Mouse (Mus musculus) CH12.LX (cell line): Measurements from ENCODE around the gene Cxcl13. TPM values are rescaled to one million over a fixed set of nuclear protein-coding genes. Genes with fewer than 3 reads are reported as not detected.

Source experiments
- DNase-seq: peaks from one replicate; pipeline ENCODE4 v3.0.0-alpha.2; 2013; ENCODE audit errors: extremely low read depth
- H3K27ac ChIP-seq: 2 replicates; pipeline ENCODE4 v1.5.1; 2012; ENCODE audit warnings: low read depth, mild to moderate bottlenecking, control low read depth, moderate library complexity; ENCODE audit not compliant: insufficient read depth
- H3K27me3 ChIP-seq: replicated peaks from 2 replicates; pipeline ENCODE3; 2012; ENCODE audit warnings: inconsistent platforms
- H3K36me3 ChIP-seq, 2 experiments: replicated peaks in 1 of 2; 2 replicates each; pipeline versions ENCODE3 to v1.6.1; 2012; ENCODE audit warnings: inconsistent platforms in 1 of 2, low read length in 1 of 2, mild to moderate bottlenecking in 1 of 2, mixed read lengths in 1 of 2, moderate library complexity in 1 of 2; ENCODE audit not compliant: control insufficient read depth in 1 of 2, insufficient read depth in 1 of 2
- H3K4me1 ChIP-seq, 2 experiments: 2 replicates each; pipeline ENCODE4 v1.6.1; 2012; ENCODE audit warnings: inconsistent platforms in 1 of 2, moderate library complexity in 1 of 2; ENCODE audit not compliant: insufficient read depth in 2 of 2, control insufficient read depth in 1 of 2
- H3K4me2 ChIP-seq: 2 replicates; pipeline ENCODE4 v1.6.1; 2012; ENCODE audit warnings: low read depth, mild to moderate bottlenecking, control low read depth; ENCODE audit not compliant: poor library complexity, insufficient read depth, severe bottlenecking
- H3K4me3 ChIP-seq, 3 experiments: fragments of 150-350 bp in 1 of 3; sonication (generic) in 1 of 3; replicated peaks in 1 of 3; 2 replicates each; pipeline versions ENCODE3 to v1.5.1; 2011 to 2012; ENCODE audit warnings: low read depth in 2 of 3, low read length in 2 of 3, mild to moderate bottlenecking in 2 of 3, moderate library complexity in 2 of 3, control low read depth in 1 of 3, improper control_type of control experiment in 1 of 3, inconsistent platforms in 1 of 3, mixed read lengths in 1 of 3; ENCODE audit not compliant: poor library complexity in 1 of 3
- H3K79me2 ChIP-seq: replicated peaks from 2 replicates; pipeline ENCODE4 v1.6.1; 2012; ENCODE audit warnings: mild to moderate bottlenecking, moderate library complexity; ENCODE audit not compliant: control insufficient read depth, poor library complexity, insufficient read depth, severe bottlenecking; ENCODE audit errors: extremely low read depth
- H3K9ac ChIP-seq: 2 replicates; pipeline ENCODE4 v1.6.1; 2012; ENCODE audit warnings: low read depth, mild to moderate bottlenecking, control low read depth, moderate library complexity; ENCODE audit not compliant: insufficient read depth
- H3K9me3 ChIP-seq: replicated peaks from 2 replicates; pipeline ENCODE3; 2012; ENCODE audit warnings: low read length, inconsistent platforms, mixed read lengths
- CHD2 ChIP-seq: IDR thresholded peaks from 2 replicates; pipeline ENCODE4 v1.6.1; 2011; ENCODE audit warnings: low read length, improper control_type of control experiment
- CTCF ChIP-seq, 2 experiments: IDR thresholded peaks in 1 of 2; conservative IDR thresholded peaks in 1 of 2; 2 replicates each; pipeline ENCODE4 v1.5.1; 2011 to 2012; ENCODE audit warnings: low read depth in 2 of 2, low read length in 2 of 2, improper control_type of control experiment in 1 of 2, inconsistent platforms in 1 of 2, mild to moderate bottlenecking in 1 of 2, moderate library complexity in 1 of 2
- ETS1 ChIP-seq: conservative IDR thresholded peaks from 2 replicates; pipeline ENCODE4 v1.6.1; 2012; ENCODE audit warnings: low read depth, mild to moderate bottlenecking, inconsistent platforms, low read length, improper control_type of control experiment, moderate library complexity
- GABPA ChIP-seq: IDR thresholded peaks from 2 replicates; pipeline ENCODE4 v1.6.1; 2012; ENCODE audit warnings: low read depth, low read length, improper control_type of control experiment, inconsistent platforms; ENCODE audit not compliant: insufficient replicate concordance
- IRF4 ChIP-seq: IDR thresholded peaks from 2 replicates; pipeline ENCODE4 v1.6.1; 2014; ENCODE audit warnings: low read depth, mild to moderate bottlenecking, inconsistent platforms, low read length, improper control_type of control experiment
- JUN ChIP-seq: IDR thresholded peaks from 2 replicates; pipeline ENCODE4 v1.6.1; 2011; ENCODE audit warnings: low read depth, mild to moderate bottlenecking, low read length, improper control_type of control experiment, moderate library complexity; ENCODE audit not compliant: insufficient read depth
- JUND ChIP-seq: conservative IDR thresholded peaks from 2 replicates; pipeline ENCODE4 v1.6.1; 2011; ENCODE audit warnings: low read depth, low read length, improper control_type of control experiment
- MAFK ChIP-seq: IDR thresholded peaks from 2 replicates; pipeline ENCODE4 v1.6.1; 2011; ENCODE audit warnings: low read length, improper control_type of control experiment; ENCODE audit not compliant: insufficient replicate concordance
- MEF2A ChIP-seq: IDR thresholded peaks from 2 replicates; pipeline ENCODE4 v1.6.1; 2014; ENCODE audit warnings: low read depth, mild to moderate bottlenecking, inconsistent platforms, low read length, improper control_type of control experiment, borderline replicate concordance
- MXI1 ChIP-seq: IDR thresholded peaks from 2 replicates; pipeline ENCODE4 v1.6.1; 2011; ENCODE audit warnings: mild to moderate bottlenecking, low read depth, low read length, improper control_type of control experiment
- NRF1 ChIP-seq: IDR thresholded peaks from 2 replicates; pipeline ENCODE4 v1.6.1; 2014; ENCODE audit warnings: low read depth, mild to moderate bottlenecking, inconsistent platforms, low read length, improper control_type of control experiment, moderate library complexity
- POLR2A ChIP-seq: IDR thresholded peaks from 2 replicates; pipeline ENCODE4 v1.6.1; 2011; ENCODE audit warnings: low read depth, mild to moderate bottlenecking, improper control_type of control experiment, low read length
- RAD21 ChIP-seq: IDR thresholded peaks from 2 replicates; pipeline ENCODE4 v1.6.1; 2011; ENCODE audit warnings: low read depth, mild to moderate bottlenecking, low read length, improper control_type of control experiment, moderate library complexity
- RCOR1 ChIP-seq: conservative IDR thresholded peaks from 2 replicates; pipeline ENCODE4 v1.6.1; 2012; ENCODE audit warnings: low read depth, mild to moderate bottlenecking, inconsistent platforms, low read length, improper control_type of control experiment
- SIN3A ChIP-seq: IDR thresholded peaks from 2 replicates; pipeline ENCODE4 v1.6.1; 2012; ENCODE audit warnings: low read length, improper control_type of control experiment, inconsistent platforms
- SMC3 ChIP-seq: IDR thresholded peaks from 2 replicates; pipeline ENCODE4 v1.6.1; 2011; ENCODE audit warnings: low read depth, low read length, improper control_type of control experiment
- TBP ChIP-seq: conservative IDR thresholded peaks from 2 replicates; pipeline ENCODE4 v1.6.1; 2011; ENCODE audit warnings: low read depth, low read length, improper control_type of control experiment
- USF1 ChIP-seq: IDR thresholded peaks from 2 replicates; pipeline ENCODE4 v1.6.1; 2014; ENCODE audit warnings: low read depth, mild to moderate bottlenecking, inconsistent platforms, low read length, improper control_type of control experiment
- USF2 ChIP-seq: conservative IDR thresholded peaks from 2 replicates; pipeline ENCODE4 v1.6.1; 2011; ENCODE audit warnings: low read depth, low read length, improper control_type of control experiment
- ZC3H11A ChIP-seq: IDR thresholded peaks from 2 replicates; pipeline ENCODE4 v1.6.1; 2012; ENCODE audit warnings: low read depth, mild to moderate bottlenecking, inconsistent platforms, low read length, improper control_type of control experiment
- ZKSCAN1 ChIP-seq: IDR thresholded peaks from 2 replicates; pipeline ENCODE4 v1.6.1; 2012; ENCODE audit warnings: low read depth, inconsistent platforms, low read length, improper control_type of control experiment, borderline replicate concordance
- ZMIZ1 ChIP-seq: IDR thresholded peaks from 2 replicates; pipeline ENCODE4 v1.6.1; 2012; ENCODE audit warnings: low read depth, mild to moderate bottlenecking, inconsistent platforms, low read length, improper control_type of control experiment
- ZNF384 ChIP-seq: IDR thresholded peaks from 2 replicates; pipeline ENCODE4 v1.6.1; 2012; ENCODE audit warnings: low read depth, low read length, improper control_type of control experiment, inconsistent platforms
- dilution Hi-C: fragments of 300-500 bp; cut with MboI; formaldehyde crosslinking; loops from 2 replicates; pipeline ENCODE4 v1.14.3; 2020; ENCODE audit warnings: low sequenced_read_pairs; ENCODE audit not compliant: extremely low pct_unique_long_range_greater_than_20kb, extremely low pct_ligation_motif_present
- in situ Hi-C: fragments of 300-500 bp; cut with MboI; formaldehyde crosslinking; loops from 3 replicates; pipeline ENCODE4 v1.14.3; 2019; ENCODE audit warnings: low sequenced_read_pairs, low pct_ligation_motif_present, low pct_unique_long_range_greater_than_20kb, mixed read lengths
- polyA plus RNA-seq: library from polyadenylated mRNA; unstranded; fragments of >175 nt; gene quantifications from 2 replicates; pipeline ENCODE4 v1.2.1, GENCODE M21; 2012; ENCODE audit warnings: low read depth; ENCODE audit not compliant: insufficient read length
- total RNA-seq, 2 experiments: library from RNA; depleted of rRNA; stranded (reverse); fragments of 300-350 nt in 1 of 2; fragments of >200 nt in 1 of 2; gene quantifications; 2 replicates each; pipeline ENCODE4 v1.2.3; 2012 to 2014

Cxcl13 gene
- total and polyA plus RNA-seq, 3 experiments, result not detected

GRCm38 (mm10) chr5:95935035-95935434, 21.7 kb upstream of the Cxcl13 start:
- Histone ChIP-seq H3K4me3 (no peak overlapping the region), H3K4me1 (no peaks in the 10 kb centered on the region), H3K27ac (no peak overlapping the region), H3K9me3 (no peaks in the 10 kb centered on the region), H3K9ac (no peak overlapping the region), H3K4me2 (no peak overlapping the region), H3K36me3 (no peaks in the 10 kb centered on the region), H3K79me2 (no peaks in the 10 kb centered on the region), H3K27me3 (no peaks in the 10 kb centered on the region)
- dilution Hi-C loops, result no loop called here
- DNase-seq, result no peak
- TF ChIP-seq ZMIZ1, result no peak
- TF ChIP-seq SIN3A, result no peak
- no peak for TF ChIP-seq MEF2A
- no peak for TF ChIP-seq TBP
- TF ChIP-seq ZKSCAN1, result no peak
- TF ChIP-seq POLR2A, result no peak
- no peak for TF ChIP-seq RCOR1
- TF ChIP-seq ZNF384, result no peak
- no peak for TF ChIP-seq CTCF (conservative IDR thresholded peaks at IDR 0.05 in 1 of 2, IDR thresholded peaks at IDR 0.05 in 1 of 2; ENCODE audit: low read depth in 2 of 2, low read length in 2 of 2)
- TF ChIP-seq ZC3H11A, result no peak
- TF ChIP-seq NRF1, result no peak
- no peak for TF ChIP-seq JUND
- TF ChIP-seq GABPA, result no peak
- TF ChIP-seq CHD2, result no peak
- TF ChIP-seq ETS1, result no peak
- TF ChIP-seq IRF4, result no peak
- TF ChIP-seq SMC3, result no peak
- TF ChIP-seq RAD21, result no peak
- no peak for TF ChIP-seq USF1
- TF ChIP-seq MAFK, result no peak
- in situ Hi-C loops, result no loop called here

- dilution Hi-C loops, result no loop called here
- H3K4me3 ChIP-seq, result no peak overlapping the region
- H3K36me3 ChIP-seq, result no peaks in the 10 kb centered on the region
- in situ Hi-C loops, result no loop called here
- H3K27me3 ChIP-seq, result no peaks in the 10 kb centered on the region
- TF ChIP-seq ZKSCAN1 (no peak), ZC3H11A (no peak), JUN (no peak), USF2 (no peak), MXI1 (no peak)
- H3K27ac ChIP-seq, result no peak overlapping the region
- peaks cover 1 to 4% of the 10 kb centered on the region in 2 experiments; a peak in 3 of 4 replicates for H3K4me1 ChIP-seq
- H3K79me2 ChIP-seq, result no peaks in the 10 kb centered on the region
- no peaks in the 10 kb centered on the region for H3K9me3 ChIP-seq
- no peak overlapping the region for H3K4me2 ChIP-seq
- DNase-seq, result no peak
- H3K9ac ChIP-seq, result no peak overlapping the region
These were observed 20.7 kb upstream of the Cxcl13 start for GRCm38 (mm10) chr5:95936068-95936467.
